8 mouse cellular contexts compared by ENCODE assay signal in genomic region chr15:101173421-101174211, GRCm38 (mm10). TPM values are rescaled to one million over a fixed set of nuclear protein-coding genes. Genes with fewer than 3 reads are reported as not detected.
A peak's percentile ranks its signal among the peaks of the same experiment; 100 is the strongest.
DNase-seq lines count a peak whose midpoint lies in the region; ATAC-seq lines count a peak whose summit lies in the region.

Gene Acvr1b, plus strand, starts transcription at chr15:101174067.

- under 1% methylated on average over 82 of the region's 87 CpGs for WGBS in embryonic facial prominence, embryonic 10.5 days
- WGBS in limb, embryonic 10.5 days: 4% methylated on average over 59 of the region's 87 CpGs
- WGBS in midbrain, embryonic 12.5 days: under 1% methylated on average over 38 of the region's 87 CpGs

- H3K4me1 ChIP-seq in embryonic facial prominence, embryonic 10.5 days: peaks cover 44% of the 10 kb centered on the region
- peaks cover 48% of the 10 kb centered on the region for H3K4me1 ChIP-seq in limb, embryonic 10.5 days
- peaks cover 39% of the 10 kb centered on the region for H3K4me1 ChIP-seq in midbrain, embryonic 12.5 days

- peak; percentile 91 for ATAC-seq in midbrain, embryonic 12.5 days (ENCODE audit: low FRiP score, low read depth)
- no peak for ATAC-seq in erythroid progenitor cell, adult 5-6 weeks (replicated peaks; ENCODE audit: low FRiP score, poor library complexity, severe bottlenecking)

- peak within 1 kb of the TSS; percentile 69 for H3K4me2 ChIP-seq in midbrain, embryonic 12.5 days (replicated peaks)

- H3K4me3 ChIP-seq in embryonic facial prominence, embryonic 10.5 days: peak within 1 kb of the TSS; percentile 92
- peak within 1 kb of the TSS; percentile 83 for H3K4me3 ChIP-seq in limb, embryonic 10.5 days
- peak within 1 kb of the TSS; percentile 90 for H3K4me3 ChIP-seq in midbrain, embryonic 12.5 days

- H3K9me3 ChIP-seq in embryonic facial prominence, embryonic 10.5 days: no peaks in the 10 kb centered on the region
- no peaks in the 10 kb centered on the region for H3K9me3 ChIP-seq in limb, embryonic 10.5 days (replicated peaks)
- no peaks in the 10 kb centered on the region for H3K9me3 ChIP-seq in midbrain, embryonic 12.5 days

- H3K27me3 ChIP-seq in embryonic facial prominence, embryonic 10.5 days (replicated peaks; ENCODE audit: low read depth, poor library complexity, severe bottlenecking): peaks cover 17% of the 10 kb centered on the region
- peaks cover 15% of the 10 kb centered on the region; the same call in 1 of the 2 replicates for H3K27me3 ChIP-seq in limb, embryonic 10.5 days (ENCODE audit: low read depth, poor library complexity, severe bottlenecking)
- peaks cover 11% of the 10 kb centered on the region for H3K27me3 ChIP-seq in midbrain, embryonic 12.5 days

- H3K36me3 ChIP-seq in embryonic facial prominence, embryonic 10.5 days (replicated peaks): no peaks in the 10 kb centered on the region
- no peaks in the 10 kb centered on the region for H3K36me3 ChIP-seq in limb, embryonic 10.5 days
- no peaks in the 10 kb centered on the region for H3K36me3 ChIP-seq in midbrain, embryonic 12.5 days

- peak within 1 kb of the TSS; percentile 97 for H3K27ac ChIP-seq in embryonic facial prominence, embryonic 10.5 days (replicated peaks)
- H3K27ac ChIP-seq in limb, embryonic 10.5 days: peak within 1 kb of the TSS; percentile 97
- peak within 1 kb of the TSS; percentile 87 for H3K27ac ChIP-seq in midbrain, embryonic 12.5 days (replicated peaks)

- H3K9ac ChIP-seq in midbrain, embryonic 12.5 days (replicated peaks): peak within 1 kb of the TSS; percentile 94

- peak; percentile 93 for DNase-seq in adrenal gland, postnatal 25 days
- DNase-seq in embryonic facial prominence, embryonic 10.5 days (ENCODE audit: low spot score): peak; percentile 95
- peak; percentile 90 to 95 for DNase-seq in heart, adult 18-20 months
- peak; percentile 92 for DNase-seq in kidney, adult 18-20 months
- peak; percentile 96 for DNase-seq in limb, embryonic 10.5 days (ENCODE audit: low spot score)
- peak; percentile 90 for DNase-seq in skeletal muscle tissue, adult 2 months (ENCODE audit: low read depth, low spot score)

RNA-seq across cellular contexts. Expression of gene Acvr1b, which starts in this region (rescaled TPM):
- 9.0 and 11.2 TPM in 2 replicates for total RNA-seq in adrenal gland, postnatal 25 days (2021)
- polyA plus RNA-seq in embryonic facial prominence, embryonic 10.5 days (2016; fragmentation: Nextera tagmentation; extraction: Ambion mirVana): 5.5 and 6.2 TPM in 2 replicates
- total RNA-seq in heart, adult 18-20 months (2021): 10 to 100 TPM in 1 of 2 experiments, 1 to 10 TPM in 1; 9.8 to 10.3 TPM
- polyA plus RNA-seq in limb, embryonic 10.5 days (2016; fragmentation: Nextera tagmentation; extraction: Ambion mirVana): 5.0 and 5.7 TPM in 2 replicates
- polyA plus RNA-seq in midbrain, embryonic 12.5 days (2016; fragmentation: Nextera tagmentation; extraction: Ambion mirVana): 12.6 and 14.8 TPM in 2 replicates
- total RNA-seq in erythroid progenitor cell, adult 5-6 weeks (2015; ENCODE audit: low replicate concordance): 0.84 and 1.8 TPM in 2 replicates
- total RNA-seq in erythroid progenitor cell, adult 5-6 weeks (2017; ENCODE audit: low replicate concordance): 1.2 and 1.4 TPM in 2 replicates
